ENCODE assay signal across 8 mouse cellular contexts in the genomic region with DNA sequence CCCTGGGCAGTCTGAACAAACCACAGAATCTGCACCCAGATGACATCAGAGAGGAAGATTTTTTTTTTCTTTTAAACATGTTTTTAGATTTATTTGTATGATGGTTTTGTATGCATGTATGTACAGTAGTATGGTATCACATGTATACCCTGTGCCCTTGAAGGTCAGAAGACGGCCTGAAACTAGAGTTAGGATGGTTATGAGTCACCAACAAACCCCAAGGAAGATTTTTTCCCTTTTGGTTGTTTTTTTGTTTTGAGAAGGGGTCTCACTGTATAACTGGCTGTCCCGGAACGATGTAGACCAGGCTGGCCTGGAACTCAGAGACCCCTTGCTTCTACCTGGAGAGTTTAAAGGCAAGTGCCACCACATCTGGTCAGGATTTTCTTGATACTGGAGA. TPM values are rescaled to one million over a fixed set of nuclear protein-coding genes. Genes with fewer than 3 reads are reported as not detected.
DNase-seq lines count a peak whose midpoint lies in the region; ATAC-seq and TF ChIP-seq lines count a peak whose summit lies in the region.

No protein-coding gene starts in this region.

- ATAC-seq in hindbrain, embryonic 12.5 days (ENCODE audit: low FRiP score), result no peak
- no peak for ATAC-seq in hindbrain, embryonic 11.5 days (ENCODE audit: low FRiP score)
- ATAC-seq in G1E (ENCODE audit: extremely low read depth, insufficient number of reproducible peaks, low FRiP score, poor library complexity, severe bottlenecking), result no peak
- no peak for ATAC-seq in forebrain, embryonic 12.5 days (ENCODE audit: low FRiP score)
- ATAC-seq in liver, embryonic 14.5 days (ENCODE audit: insufficient read depth), result no peak
- ATAC-seq in megakaryocyte progenitor cell, adult 5-6 weeks (replicated peaks; ENCODE audit: poor library complexity), result no peak

- no peak overlapping the region for H3K9ac ChIP-seq in hindbrain, embryonic 12.5 days
- no peak overlapping the region for H3K9ac ChIP-seq in hindbrain, embryonic 11.5 days (ENCODE audit: low read depth, low read length)
- no peak overlapping the region for H3K9ac ChIP-seq in forebrain, embryonic 12.5 days
- H3K9ac ChIP-seq in liver, embryonic 14.5 days (replicated peaks), result no peak overlapping the region

- 0 out of 2 replicates have a peak overlapping the region, but pooled peaks have one; percentile 94 for H3K4me3 ChIP-seq in hindbrain, embryonic 12.5 days
- no peak overlapping the region for H3K4me3 ChIP-seq in hindbrain, embryonic 11.5 days (ENCODE audit: low read depth, low read length)
- H3K4me3 ChIP-seq in G1E (ENCODE audit: low read depth, low read length), result peak overlapping the region; percentile 93; the same call in 1 of the 2 replicates
- peak overlapping the region; percentile 93; the same call in 1 of the 2 replicates for H3K4me3 ChIP-seq in forebrain, embryonic 12.5 days (replicated peaks)
- H3K4me3 ChIP-seq in liver, embryonic 14.5 days (ENCODE audit: insufficient read depth in 1 of 2, low read depth in 2 of 2, low read length in 2 of 2), result no peak overlapping the region; a peak in 1 of 4 replicates

- TF ChIP-seq EP300 in liver, embryonic 14.5 days (IDR thresholded peaks at IDR 0.05; ENCODE audit: low read depth), result no peak

- DNase-seq in hindbrain, embryonic 11.5 days (ENCODE audit: low spot score), result no peak
- no peak for DNase-seq in G1E (ENCODE audit: low spot score)
- no peak for DNase-seq in liver, embryonic 14.5 days (ENCODE audit: low read depth in 3 of 3, low spot score in 3 of 3)
- no peak for DNase-seq in ovary, postnatal 14 days (ENCODE audit: low spot score)
- DNase-seq in T-cell, adult 2 months (ENCODE audit: low spot score), result no peak

- WGBS in hindbrain, embryonic 12.5 days, result 89% methylated on average over 3 of the region's 3 CpGs
- WGBS in hindbrain, embryonic 11.5 days, result 92% methylated on average over 3 of the region's 3 CpGs
- 82% methylated on average over 3 of the region's 3 CpGs for WGBS in forebrain, embryonic 12.5 days
- 86% methylated on average over 3 of the region's 3 CpGs for WGBS in liver, embryonic 14.5 days (ENCODE audit: insufficient replicate concordance)

- no peaks in the 10 kb centered on the region for H3K9me3 ChIP-seq in hindbrain, embryonic 12.5 days (replicated peaks)
- no peaks in the 10 kb centered on the region for H3K9me3 ChIP-seq in hindbrain, embryonic 11.5 days (ENCODE audit: control insufficient read depth, low read length)
- H3K9me3 ChIP-seq in G1E (replicated peaks), result no peaks in the 10 kb centered on the region
- no peaks in the 10 kb centered on the region for H3K9me3 ChIP-seq in forebrain, embryonic 12.5 days
- H3K9me3 ChIP-seq in liver, embryonic 14.5 days (ENCODE audit: control insufficient read depth, low read length), result no peaks in the 10 kb centered on the region

- peak overlapping the region; percentile 81; the same call in 1 of the 2 replicates for H3K4me2 ChIP-seq in hindbrain, embryonic 12.5 days (replicated peaks)
- no peak overlapping the region for H3K4me2 ChIP-seq in hindbrain, embryonic 11.5 days (replicated peaks; ENCODE audit: low read depth, low read length)
- peak overlapping the region; percentile 58 for H3K4me2 ChIP-seq in forebrain, embryonic 12.5 days
- peak overlapping the region; percentile 94 for H3K4me2 ChIP-seq in liver, embryonic 14.5 days (ENCODE audit: low read depth)

- no peaks in the 10 kb centered on the region for H3K27me3 ChIP-seq in hindbrain, embryonic 12.5 days
- no peaks in the 10 kb centered on the region for H3K27me3 ChIP-seq in hindbrain, embryonic 11.5 days (ENCODE audit: control insufficient read depth, insufficient read depth, low read length)
- peaks cover 12% of the 10 kb centered on the region for H3K27me3 ChIP-seq in G1E (ENCODE audit: insufficient read depth, low read length)
- H3K27me3 ChIP-seq in forebrain, embryonic 12.5 days, result no peaks in the 10 kb centered on the region
- H3K27me3 ChIP-seq in liver, embryonic 14.5 days (ENCODE audit: control insufficient read depth, insufficient read depth, low read length), result no peaks in the 10 kb centered on the region

- no peak for TF ChIP-seq CTCF in G1E (IDR thresholded peaks at IDR 0.05; ENCODE audit: low read depth, low read length)
- no peak for TF ChIP-seq CTCF in liver, embryonic 14.5 days (IDR thresholded peaks at IDR 0.05; ENCODE audit: low read depth)

- no peaks in the 10 kb centered on the region for H3K36me3 ChIP-seq in hindbrain, embryonic 12.5 days
- no peaks in the 10 kb centered on the region for H3K36me3 ChIP-seq in hindbrain, embryonic 11.5 days (ENCODE audit: control insufficient read depth, insufficient read depth, low read length)
- H3K36me3 ChIP-seq in G1E (replicated peaks), result peaks cover 12% of the 10 kb centered on the region
- no peaks in the 10 kb centered on the region for H3K36me3 ChIP-seq in forebrain, embryonic 12.5 days (replicated peaks)
- no peaks in the 10 kb centered on the region for H3K36me3 ChIP-seq in liver, embryonic 14.5 days (replicated peaks; ENCODE audit: control insufficient read depth, insufficient read depth, low read depth)

- H3K27ac ChIP-seq in hindbrain, embryonic 12.5 days, result no peak overlapping the region; the same call in 1 of the 2 replicates
- no peak overlapping the region for H3K27ac ChIP-seq in hindbrain, embryonic 11.5 days (ENCODE audit: low read depth, low read length)
- H3K27ac ChIP-seq in forebrain, embryonic 12.5 days, result no peak overlapping the region
- no peak overlapping the region for H3K27ac ChIP-seq in liver, embryonic 14.5 days

- peaks cover 32% of the 10 kb centered on the region for H3K4me1 ChIP-seq in hindbrain, embryonic 12.5 days
- H3K4me1 ChIP-seq in hindbrain, embryonic 11.5 days (replicated peaks; ENCODE audit: control insufficient read depth, insufficient read depth, low read length), result peaks cover 3% of the 10 kb centered on the region; the same call in 1 of the 2 replicates
- peaks cover 27% of the 10 kb centered on the region for H3K4me1 ChIP-seq in G1E (ENCODE audit: insufficient read depth, low read depth, low read length)
- peaks cover 32% of the 10 kb centered on the region for H3K4me1 ChIP-seq in forebrain, embryonic 12.5 days
- peaks cover 8 to 16% of the 10 kb centered on the region in 2 experiments for H3K4me1 ChIP-seq in liver, embryonic 14.5 days (replicated peaks; ENCODE audit: control insufficient read depth in 2 of 2, insufficient read depth in 2 of 2, low read length in 1 of 2)

RNA-seq across cellular contexts. Expression of gene Ptpn1, which starts 0.9 kb away (rescaled TPM):
- 96.9 and 118 TPM in 2 replicates for polyA plus RNA-seq in hindbrain, embryonic 12.5 days (2016; fragmentation: Nextera tagmentation; extraction: Ambion mirVana)
- polyA plus RNA-seq in hindbrain, embryonic 11.5 days (2014; fragmentation: Nextera tagmentation; extraction: Ambion mirVana), result 81.9 and 90.3 TPM in 2 replicates
- 16.2 and 23.5 TPM in 2 replicates for total RNA-seq in G1E (2014; fragmentation: Nextera tagmentation)
- 16.4 and 29.4 TPM in 2 replicates for total RNA-seq in G1E (2017)
- polyA plus RNA-seq in G1E (2012), result 38.1 and 41.7 TPM in 2 replicates
- 94.1 and 104 TPM in 2 replicates for polyA plus RNA-seq in forebrain, embryonic 12.5 days (2016; fragmentation: Nextera tagmentation; extraction: Ambion mirVana)
- 8.6 and 10.0 TPM in 2 replicates for polyA plus RNA-seq in liver, embryonic 14.5 days (2012; rRNA removed)
- 24.3 and 26.3 TPM in 2 replicates for polyA plus RNA-seq in liver, embryonic 14.5 days (2014; fragmentation: Nextera tagmentation; extraction: Ambion mirVana)
- total RNA-seq in megakaryocyte progenitor cell, adult 5-6 weeks (2015), result 13.8 and 15.8 TPM in 2 replicates
- total RNA-seq in megakaryocyte progenitor cell, adult 5-6 weeks (2017), result 58.4 and 65.8 TPM in 2 replicates

Comparison
In these comparisons a context has a peak if more than half of its experiments do, and no peak if none do; other contexts are left out.
1. H3K4me3 ChIP-seq: peak in hindbrain, embryonic 12.5 days (single experiment), G1E (single experiment) and forebrain, embryonic 12.5 days (single experiment); none in hindbrain, embryonic 11.5 days (single experiment) and liver, embryonic 14.5 days (0 of 2).